Mouse (Mus musculus): ENCODE data around the gene Napa.

Napa gene

GRCm38 (mm10) chr7:16099901-16100300, 1.6 kb downstream of the Napa start:
- no peak for DNase-seq

- DNase-seq, result no peak
Observed at GRCm38 (mm10) chr7:16101081-16101480, 2.8 kb downstream of the Napa start.

GRCm38 (mm10) chr7:16101726-16102475, 3.6 kb downstream of the Napa start:
- DNase-seq, result no peak

- no peak for DNase-seq
Observed at GRCm38 (mm10) chr7:16102686-16103226, 4.5 kb downstream of the Napa start.

- peak; percentile 21 for DNase-seq
Observed at GRCm38 (mm10) chr7:16103760-16104159, 5.5 kb downstream of the Napa start.

- DNase-seq, result no peak
Observed at GRCm38 (mm10) chr7:16104611-16105388, 6.5 kb downstream of the Napa start.

- no peak for DNase-seq
Observed at GRCm38 (mm10) chr7:16108886-16109542, 10.8 kb downstream of the Napa start.

GRCm38 (mm10) chr7:16110158-16110557, 11.9 kb downstream of the Napa start:
- no peak for DNase-seq

- DNase-seq, result no peak
Observed at GRCm38 (mm10) chr7:16111284-16112090, 13.2 kb downstream of the Napa start.

- no peak for DNase-seq
Observed at GRCm38 (mm10) chr7:16116418-16116817, 18.2 kb downstream of the Napa start.

GRCm38 (mm10) chr7:16117100-16117499, 18.8 kb downstream of the Napa start:
- DNase-seq, result no peak

GRCm38 (mm10) chr7:16119569-16120261, 21.5 kb downstream of the Napa start, which contains the start of gene Kptn:
Gene Kptn, plus strand, starts transcription at chr7:16119895.
- DNase-seq, result peak; percentile 89

- DNase-seq, result no peak
Observed at GRCm38 (mm10) chr7:16120262-16120600, 22.0 kb downstream of the Napa start.

GRCm38 (mm10) chr7:16125829-16126228, 27.6 kb downstream of the Napa start:
- no peak for DNase-seq

- no peak for DNase-seq
Observed at GRCm38 (mm10) chr7:16128344-16128743, 30.1 kb downstream of the Napa start.

GRCm38 (mm10) chr7:16128899-16129298, 30.6 kb downstream of the Napa start:
- DNase-seq, result no peak

GRCm38 (mm10) chr7:16129421-16129845, 31.2 kb downstream of the Napa start, which contains the start of gene Slc8a2:
Gene Slc8a2, plus strand, starts transcription at chr7:16129826.
- peak; percentile 49 for DNase-seq

- DNase-seq, result no peak
Observed at GRCm38 (mm10) chr7:16129846-16130691, 31.8 kb downstream of the Napa start.

- no peak for DNase-seq
Observed at GRCm38 (mm10) chr7:16130956-16131634, 32.8 kb downstream of the Napa start.

GRCm38 (mm10) chr7:16132161-16132581, 33.9 kb downstream of the Napa start:
- no peak for DNase-seq

All from kidney, adult 11 months (tissue).